Mouse (Mus musculus) regulatory T cell (primary cell): Measurements from ENCODE around the gene Uck2.

Experiments used
- in situ Hi-C: fragments of 300-600 bp; cut with MboI, MseI; formaldehyde crosslinking; loops from one replicate; pipeline ENCODE4 v1.15.1; 2025; ENCODE audit warnings: high pct_unique_total_duplicates

Uck2 gene

GRCm38 (mm10) chr1:167285320-167285355 is at the start of gene Uck2:
TSS of gene Uck2 (minus strand) at chr1:167285320.
- in situ Hi-C loops, result no loop called here

- in situ Hi-C loops, result loop anchor here (10.0 kb wide), 1 partner anchor 326 kb away; the partner anchor contains the start of gene Fam78b
Observed at GRCm38 (mm10) chr1:167331106-167331505, 46.0 kb upstream of the Uck2 start.

GRCm38 (mm10) chr1:167328776-167329175 is 43.7 kb upstream of the Uck2 start:
- in situ Hi-C loops, result no loop called here

GRCm38 (mm10) chr1:167321691-167322090 is 36.6 kb upstream of the Uck2 start:
- in situ Hi-C loops, result no loop called here

- in situ Hi-C loops, result no loop called here
Observed at GRCm38 (mm10) chr1:167313220-167313619, 28.1 kb upstream of the Uck2 start.

GRCm38 (mm10) chr1:167312367-167312766 is 27.2 kb upstream of the Uck2 start:
- in situ Hi-C loops, result no loop called here

- in situ Hi-C loops, result no loop called here
Observed at GRCm38 (mm10) chr1:167308261-167309054, 23.3 kb upstream of the Uck2 start, which contains the start of gene Tmco1. TSS of gene Tmco1 (plus strand) at chr1:167308378.

- in situ Hi-C loops, result no loop called here
Observed at GRCm38 (mm10) chr1:167307674-167308073, 22.6 kb upstream of the Uck2 start.

GRCm38 (mm10) chr1:167306451-167307240 is 21.5 kb upstream of the Uck2 start:
- in situ Hi-C loops, result no loop called here

GRCm38 (mm10) chr1:167305501-167306137 is 20.5 kb upstream of the Uck2 start:
- in situ Hi-C loops, result no loop called here

- in situ Hi-C loops, result loop anchor here (5.0 kb wide), 1 partner anchor 37 kb away; no protein-coding TSS in a partner anchor
Observed at GRCm38 (mm10) chr1:167300122-167300521, 15.0 kb upstream of the Uck2 start.

- in situ Hi-C loops, result no loop called here
Observed at GRCm38 (mm10) chr1:167295679-167296402, 10.7 kb upstream of the Uck2 start.

GRCm38 (mm10) chr1:167292447-167292846 is 7.3 kb upstream of the Uck2 start:
- in situ Hi-C loops, result no loop called here

GRCm38 (mm10) chr1:167291610-167292009 is 6.5 kb upstream of the Uck2 start:
- in situ Hi-C loops, result no loop called here

GRCm38 (mm10) chr1:167290263-167290592 is 5.1 kb upstream of the Uck2 start:
- in situ Hi-C loops, result no loop called here

- in situ Hi-C loops, result no loop called here
Observed at GRCm38 (mm10) chr1:167289567-167290262, 4.6 kb upstream of the Uck2 start.

- in situ Hi-C loops, result no loop called here
Observed at GRCm38 (mm10) chr1:167288665-167289538, 3.8 kb upstream of the Uck2 start.

GRCm38 (mm10) chr1:167287156-167287555 is 2.0 kb upstream of the Uck2 start:
- in situ Hi-C loops, result no loop called here

GRCm38 (mm10) chr1:167285356-167285755 is 236 bp upstream of the Uck2 start:
- in situ Hi-C loops, result no loop called here

- in situ Hi-C loops, result no loop called here
Observed at GRCm38 (mm10) chr1:167284837-167285319, 242 bp downstream of the Uck2 start.
